Mouse (Mus musculus) kidney, adult 2 months (tissue): ENCODE data around the gene Siva1.

Experiments used
- CTCF ChIP-seq: fragments of 200-500 bp; conservative IDR thresholded peaks from 2 replicates; pipeline ENCODE4 v1.5.1; 2011; ENCODE audit warnings: low read depth, mild to moderate bottlenecking, control low read depth, low read length, moderate library complexity, mixed read lengths; ENCODE audit not compliant: insufficient read depth, insufficient read length
- POLR2A ChIP-seq: fragments of 200-500 bp; IDR thresholded peaks from one replicate; pipeline ENCODE4 v1.6.1; 2011; ENCODE audit warnings: low read depth, low read length, control low read depth

GRCm38 (mm10) chr12:112659109-112659508 is 14.6 kb downstream of the Siva1 start:
- TF ChIP-seq CTCF (peak; percentile 53), POLR2A (no peak)
